ENCODE assay signal across 8 mouse cellular contexts in the genomic region with DNA sequence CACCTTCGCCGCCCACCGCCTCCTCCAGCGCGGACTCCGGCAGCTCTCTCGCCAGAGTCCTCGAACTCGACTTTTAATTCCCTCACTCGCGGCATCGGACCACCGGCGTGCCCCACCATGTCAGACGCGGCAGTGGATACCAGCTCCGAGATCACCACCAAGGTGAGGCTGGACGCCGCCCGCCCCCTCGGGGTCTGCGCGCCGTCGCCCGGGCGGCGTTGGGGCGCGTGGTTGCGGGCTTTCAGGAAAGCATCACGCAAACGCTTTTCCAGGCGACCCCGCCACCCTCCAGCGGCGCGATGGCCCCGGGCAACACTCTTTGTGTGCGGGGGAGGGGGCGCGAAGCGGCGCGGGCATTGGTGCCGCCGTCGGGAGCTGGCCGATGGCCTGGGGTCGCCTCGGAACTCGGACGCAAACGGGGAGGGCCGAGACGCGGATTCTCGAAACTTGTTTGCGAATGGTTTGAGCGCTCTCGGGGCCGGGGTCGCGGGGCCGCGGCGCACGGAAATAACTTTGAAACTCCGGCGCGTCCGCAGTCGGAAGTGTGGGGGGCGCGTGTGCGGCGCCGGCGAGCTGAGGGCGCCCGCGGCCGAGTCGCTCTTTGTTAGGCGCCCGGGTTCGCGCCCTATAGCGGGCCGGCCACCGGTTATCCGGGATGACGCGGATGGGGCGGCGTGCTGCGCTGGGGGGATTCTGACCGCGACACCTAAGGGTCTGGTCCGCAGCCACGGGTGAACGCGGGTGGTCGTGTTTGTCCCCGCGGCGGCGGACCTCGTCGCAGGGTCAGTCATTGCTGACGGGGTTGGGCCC. TPM values are rescaled to one million over a fixed set of nuclear protein-coding genes. Genes with fewer than 3 reads are reported as not detected.
A peak's percentile ranks its signal among the peaks of the same experiment; 100 is the strongest.
DNase-seq lines count a peak whose midpoint lies in the region; ATAC-seq and TF ChIP-seq lines count a peak whose summit lies in the region.

No protein-coding gene starts in this region.

- H3K9ac ChIP-seq in forebrain, embryonic 14.5 days (ENCODE audit: low read length) = peak overlapping the region; percentile 100
- H3K9ac ChIP-seq in hindbrain, embryonic 16.5 days (ENCODE audit: low read depth, low read length) = peak overlapping the region; percentile 99
- H3K9ac ChIP-seq in liver, embryonic 11.5 days (ENCODE audit: low read depth, low read length) = peak overlapping the region; percentile 100
- H3K9ac ChIP-seq in neural tube, embryonic 11.5 days (ENCODE audit: low read length) = peak overlapping the region; percentile 100

- no peak for TF ChIP-seq CTCF in bone marrow, adult 2 months (IDR thresholded peaks at IDR 0.05; ENCODE audit: control insufficient read depth, insufficient read depth, low read length)

- peaks cover 6% of the 10 kb centered on the region; the same call in 1 of the 2 replicates for H3K4me1 ChIP-seq in bone marrow, adult 2 months (ENCODE audit: control insufficient read depth, insufficient read depth, low read length)
- peaks cover 26% of the 10 kb centered on the region for H3K4me1 ChIP-seq in forebrain, embryonic 14.5 days (ENCODE audit: control insufficient read depth, insufficient read depth, low read length)
- H3K4me1 ChIP-seq in hindbrain, embryonic 16.5 days (ENCODE audit: control insufficient read depth, insufficient read depth, low read depth, low read length) = peaks cover 37% of the 10 kb centered on the region
- peaks cover 37% of the 10 kb centered on the region for H3K4me1 ChIP-seq in liver, embryonic 11.5 days (replicated peaks; ENCODE audit: control insufficient read depth, insufficient read depth, low read length)
- peaks cover 17% of the 10 kb centered on the region for H3K4me1 ChIP-seq in neural tube, embryonic 11.5 days (ENCODE audit: control insufficient read depth, insufficient read depth, low read length)

- peak; percentile 68 for DNase-seq in CD4-positive, CD25-positive, alpha-beta regulatory T cell, adult 2 months (ENCODE audit: low read depth, low spot score)
- peak; percentile 19 for DNase-seq in forebrain, embryonic 14.5 days (ENCODE audit: low spot score)
- peak; percentile 74 for DNase-seq in liver, embryonic 11.5 days (ENCODE audit: low spot score)
- DNase-seq in neural tube, embryonic 11.5 days (ENCODE audit: low spot score) = peak; percentile 56
- DNase-seq in thymus, postnatal 4 days = peak; percentile 80

- no peak for ATAC-seq in CD4-positive, CD25-positive, alpha-beta regulatory T cell, adult 4 months
- no peak; the same call in 1 of the 2 replicates for ATAC-seq in forebrain, embryonic 14.5 days
- peak; percentile 6 for ATAC-seq in hindbrain, embryonic 16.5 days
- ATAC-seq in liver, embryonic 11.5 days (replicated peaks; ENCODE audit: low FRiP score) = no peak
- ATAC-seq in neural tube, embryonic 11.5 days (ENCODE audit: insufficient read depth, low FRiP score, low TSS enrichment) = no peak

- H3K9me3 ChIP-seq in forebrain, embryonic 14.5 days (replicated peaks; ENCODE audit: control insufficient read depth, low read length) = no peaks in the 10 kb centered on the region
- no peaks in the 10 kb centered on the region for H3K9me3 ChIP-seq in hindbrain, embryonic 16.5 days (ENCODE audit: control insufficient read depth, low read length)
- H3K9me3 ChIP-seq in liver, embryonic 11.5 days (ENCODE audit: control insufficient read depth, low read length) = no peaks in the 10 kb centered on the region
- no peaks in the 10 kb centered on the region for H3K9me3 ChIP-seq in neural tube, embryonic 11.5 days (ENCODE audit: control insufficient read depth, low read length)

- H3K27ac ChIP-seq in bone marrow, adult 2 months (ENCODE audit: control insufficient read depth, insufficient read depth, low read depth, low read length, poor library complexity) = peak overlapping the region; percentile 92
- H3K27ac ChIP-seq in forebrain, embryonic 14.5 days (ENCODE audit: low read depth, low read length) = peak overlapping the region; percentile 89
- H3K27ac ChIP-seq in hindbrain, embryonic 16.5 days (ENCODE audit: low read depth, low read length) = peak overlapping the region; percentile 96
- H3K27ac ChIP-seq in liver, embryonic 11.5 days (ENCODE audit: low read depth, low read length) = peak overlapping the region; percentile 98
- H3K27ac ChIP-seq in neural tube, embryonic 11.5 days (ENCODE audit: low read depth, low read length) = peak overlapping the region; percentile 89

- H3K4me3 ChIP-seq in bone marrow, adult 2 months (replicated peaks; ENCODE audit: control insufficient read depth, low read depth, low read length) = peak overlapping the region; percentile 86
- peak overlapping the region; percentile 100 for H3K4me3 ChIP-seq in forebrain, embryonic 14.5 days (ENCODE audit: low read depth, low read length)
- peak overlapping the region; percentile 96 for H3K4me3 ChIP-seq in hindbrain, embryonic 16.5 days (ENCODE audit: low read length)
- H3K4me3 ChIP-seq in liver, embryonic 11.5 days (ENCODE audit: low read depth, low read length) = peak overlapping the region; percentile 85
- peak overlapping the region; percentile 100 for H3K4me3 ChIP-seq in neural tube, embryonic 11.5 days (ENCODE audit: low read depth, low read length)

- H3K36me3 ChIP-seq in forebrain, embryonic 14.5 days (ENCODE audit: control insufficient read depth, insufficient read depth, low read length) = peaks cover 27% of the 10 kb centered on the region
- H3K36me3 ChIP-seq in hindbrain, embryonic 16.5 days (ENCODE audit: control insufficient read depth, insufficient read depth, low read length) = peaks cover 7% of the 10 kb centered on the region
- peaks cover 22% of the 10 kb centered on the region for H3K36me3 ChIP-seq in liver, embryonic 11.5 days (ENCODE audit: control insufficient read depth, insufficient read depth, low read length)
- H3K36me3 ChIP-seq in neural tube, embryonic 11.5 days (ENCODE audit: control insufficient read depth, insufficient read depth, low read length) = peaks cover 11% of the 10 kb centered on the region

- no peaks in the 10 kb centered on the region for H3K27me3 ChIP-seq in forebrain, embryonic 14.5 days (replicated peaks; ENCODE audit: control insufficient read depth, insufficient read depth, low read length)
- no peaks in the 10 kb centered on the region for H3K27me3 ChIP-seq in hindbrain, embryonic 16.5 days (replicated peaks; ENCODE audit: control insufficient read depth, insufficient read depth, low read length)
- no peaks in the 10 kb centered on the region for H3K27me3 ChIP-seq in liver, embryonic 11.5 days (replicated peaks; ENCODE audit: control insufficient read depth, insufficient read depth, low read length)
- H3K27me3 ChIP-seq in neural tube, embryonic 11.5 days (ENCODE audit: control insufficient read depth, insufficient read depth, low read length) = no peaks in the 10 kb centered on the region

- under 1% methylated on average over 110 of the region's 111 CpGs for WGBS in bone marrow, adult 2 months
- 1% methylated on average over 109 of the region's 111 CpGs for WGBS in forebrain, embryonic 14.5 days
- under 1% methylated on average over 108 of the region's 111 CpGs for WGBS in hindbrain, embryonic 16.5 days
- WGBS in liver, embryonic 11.5 days = under 1% methylated on average over 110 of the region's 111 CpGs
- WGBS in neural tube, embryonic 11.5 days = under 1% methylated on average over 110 of the region's 111 CpGs

- H3K4me2 ChIP-seq in forebrain, embryonic 14.5 days (ENCODE audit: low read length) = peak overlapping the region; percentile 83
- H3K4me2 ChIP-seq in hindbrain, embryonic 16.5 days (ENCODE audit: low read length) = peak overlapping the region; percentile 95; the same call in 1 of the 2 replicates
- H3K4me2 ChIP-seq in liver, embryonic 11.5 days = peak overlapping the region; percentile 84
- H3K4me2 ChIP-seq in neural tube, embryonic 11.5 days (ENCODE audit: low read depth) = peak overlapping the region; percentile 87

- peak; percentile 29; the same call in 1 of the 2 replicates for TF ChIP-seq POLR2A in bone marrow, adult 2 months (IDR thresholded peaks at IDR 0.05; ENCODE audit: borderline replicate concordance, control insufficient read depth, low read depth, low read length)

RNA-seq across cellular contexts. Expression of a gene that starts 0.5 kb away (rescaled TPM):
- 1,000 to 10,000 TPM; 2,790 to 2,877 TPM for polyA plus RNA-seq in CD4-positive, CD25-positive, alpha-beta regulatory T cell, adult 4 months (2017; shearing (Covaris generic))
- 1,145 and 1,395 TPM in 2 replicates for polyA plus RNA-seq in bone marrow, adult 2 months (2011; ENCODE audit: insufficient read depth, insufficient read length, low replicate concordance, missing spikeins)
- 2,309 and 2,480 TPM in 2 replicates for polyA plus RNA-seq in forebrain, embryonic 14.5 days (2014; fragmentation: Nextera tagmentation; extraction: Ambion mirVana)
- polyA plus RNA-seq in hindbrain, embryonic 16.5 days (2015; fragmentation: Nextera tagmentation; extraction: Ambion mirVana) = 1,165 and 1,204 TPM in 2 replicates
- 2,666 and 2,805 TPM in 2 replicates for polyA plus RNA-seq in liver, embryonic 11.5 days (2014; fragmentation: Nextera tagmentation; extraction: Ambion mirVana)
- polyA plus RNA-seq in neural tube, embryonic 11.5 days (2014; fragmentation: Nextera tagmentation; extraction: Ambion mirVana) = 2,926 and 3,268 TPM in 2 replicates

RNA-seq across cellular contexts. Expression of a gene that starts 55.4 kb away (rescaled TPM):
- polyA plus RNA-seq in CD4-positive, CD25-positive, alpha-beta regulatory T cell, adult 4 months (2017; shearing (Covaris generic)) = 10 to 100 TPM; 12.6 to 16.4 TPM
- polyA plus RNA-seq in bone marrow, adult 2 months (2011; ENCODE audit: insufficient read depth, insufficient read length, low replicate concordance, missing spikeins) = 11.2 and 15.6 TPM in 2 replicates
- polyA plus RNA-seq in forebrain, embryonic 14.5 days (2014; fragmentation: Nextera tagmentation; extraction: Ambion mirVana) = 78.1 and 86.3 TPM in 2 replicates
- 103 and 113 TPM in 2 replicates for polyA plus RNA-seq in hindbrain, embryonic 16.5 days (2015; fragmentation: Nextera tagmentation; extraction: Ambion mirVana)
- polyA plus RNA-seq in liver, embryonic 11.5 days (2014; fragmentation: Nextera tagmentation; extraction: Ambion mirVana) = 48.1 and 52.1 TPM in 2 replicates
- polyA plus RNA-seq in neural tube, embryonic 11.5 days (2014; fragmentation: Nextera tagmentation; extraction: Ambion mirVana) = 77.9 and 83.2 TPM in 2 replicates

RNA-seq across cellular contexts. Expression of a gene that starts 55.7 kb away (rescaled TPM):
- 10 to 100 TPM; 16.9 to 20.0 TPM for polyA plus RNA-seq in CD4-positive, CD25-positive, alpha-beta regulatory T cell, adult 4 months (2017; shearing (Covaris generic))
- polyA plus RNA-seq in bone marrow, adult 2 months (2011; ENCODE audit: insufficient read depth, insufficient read length, low replicate concordance, missing spikeins) = 7.3 and 19.4 TPM in 2 replicates
- 61.7 and 65.4 TPM in 2 replicates for polyA plus RNA-seq in forebrain, embryonic 14.5 days (2014; fragmentation: Nextera tagmentation; extraction: Ambion mirVana)
- 57.1 and 62.5 TPM in 2 replicates for polyA plus RNA-seq in hindbrain, embryonic 16.5 days (2015; fragmentation: Nextera tagmentation; extraction: Ambion mirVana)
- 30.8 and 33.4 TPM in 2 replicates for polyA plus RNA-seq in liver, embryonic 11.5 days (2014; fragmentation: Nextera tagmentation; extraction: Ambion mirVana)
- polyA plus RNA-seq in neural tube, embryonic 11.5 days (2014; fragmentation: Nextera tagmentation; extraction: Ambion mirVana) = 63.7 and 65.4 TPM in 2 replicates

Comparison
In these comparisons a context has a peak if more than half of its experiments do, and no peak if none do; other contexts are left out.
1. DNase-seq: peak in every context shown above with its lines; median percentile 80 in thymus, postnatal 4 days; 74 in liver, embryonic 11.5 days; 68 in CD4-positive, CD25-positive, alpha-beta regulatory T cell, adult 2 months; 56 in neural tube, embryonic 11.5 days; 19 in forebrain, embryonic 14.5 days.